Mouse (Mus musculus) left cerebral cortex, adult 8-10 months (tissue): ENCODE measurements around the gene Zmym6. TPM values are rescaled to one million over a fixed set of nuclear protein-coding genes. Genes with fewer than 3 reads are reported as not detected.
A peak's percentile ranks its signal among the peaks of the same experiment; 100 is the strongest.

ENCODE experiments used
- DNase-seq, 2 experiments: peaks; one replicate each; pipeline ENCODE4 v3.0.0; 2022; ENCODE audit warnings: low spot score in 2 of 2
- total RNA-seq, 4 experiments: library from RNA; stranded (reverse); gene quantifications; 2 replicates each; pipeline ENCODE4 v1.2.4; 2022

Gene Zmym6
- total RNA-seq, 4 experiments from 2014 or later, result 29.7 to 41.0 (median 36.2) TPM

GRCm38 (mm10) chr4:127124331-127124730 lies 47.1 kb downstream of the Zmym6 start:
- DNase-seq, result no peak

GRCm38 (mm10) chr4:127125834-127126463 lies 48.8 kb downstream of the Zmym6 start:
- peak; percentile 16 to 34 for DNase-seq

- no peak for DNase-seq
Observed at GRCm38 (mm10) chr4:127134687-127135086, 57.5 kb downstream of the Zmym6 start.

- DNase-seq, result no peak
Observed at GRCm38 (mm10) chr4:127137591-127137990, 60.4 kb downstream of the Zmym6 start.

GRCm38 (mm10) chr4:127138486-127138885 lies 61.3 kb downstream of the Zmym6 start:
- no peak for DNase-seq

- DNase-seq, result no peak
Observed at GRCm38 (mm10) chr4:127150031-127150430, 72.8 kb downstream of the Zmym6 start.

GRCm38 (mm10) chr4:127153345-127153744 lies 76.2 kb downstream of the Zmym6 start:
- DNase-seq, result no peak

GRCm38 (mm10) chr4:127155757-127156156 lies 78.6 kb downstream of the Zmym6 start:
- DNase-seq, result no peak

GRCm38 (mm10) chr4:127157746-127158145 lies 80.6 kb downstream of the Zmym6 start:
- no peak for DNase-seq

- no peak for DNase-seq
Observed at GRCm38 (mm10) chr4:127163926-127164325, 86.7 kb downstream of the Zmym6 start.

GRCm38 (mm10) chr4:127167096-127167495 lies 89.9 kb downstream of the Zmym6 start:
- DNase-seq, result no peak

- no peak for DNase-seq
Observed at GRCm38 (mm10) chr4:127167731-127168130, 90.5 kb downstream of the Zmym6 start.

GRCm38 (mm10) chr4:127168211-127168913 lies 91.2 kb downstream of the Zmym6 start:
- no peak for DNase-seq

GRCm38 (mm10) chr4:127168914-127169345 lies 91.7 kb downstream of the Zmym6 start, which contains the start of gene Dlgap3:
TSS of gene Dlgap3 (plus strand) at chr4:127169204.
- no peak for DNase-seq

GRCm38 (mm10) chr4:127169346-127170221 lies 92.4 kb downstream of the Zmym6 start:
- DNase-seq, result peak in 1 of 2 experiments; percentile 68

- peak in 1 of 2 experiments; percentile 91 for DNase-seq
Observed at GRCm38 (mm10) chr4:127170866-127171265, 93.7 kb downstream of the Zmym6 start.

- no peak for DNase-seq
Observed at GRCm38 (mm10) chr4:127171341-127171905, 94.2 kb downstream of the Zmym6 start.

- no peak for DNase-seq
Observed at GRCm38 (mm10) chr4:127172119-127172518, 94.9 kb downstream of the Zmym6 start.

- peak in 1 of 2 experiments; percentile 38 for DNase-seq
Observed at GRCm38 (mm10) chr4:127172614-127173013, 95.4 kb downstream of the Zmym6 start.

- DNase-seq, result no peak
Observed at GRCm38 (mm10) chr4:127173461-127173860, 96.3 kb downstream of the Zmym6 start.
